Comparison of ENCODE assay signal across 9 mouse cellular contexts in genomic region chr10:77113489-77114240, GRCm38 (mm10). TPM values are rescaled to one million over a fixed set of nuclear protein-coding genes. Genes with fewer than 3 reads are reported as not detected.
DNase-seq lines count a peak whose midpoint lies in the region; ATAC-seq lines count a peak whose summit lies in the region.
"Had no signal": no experiment of that assay in that cellular context is flagged by ENCODE, and none has a peak within 500 bp of the region (broad histone marks: within the 10 kb centered on the region; RNA-seq: fewer than 3 reads in every experiment).

No protein-coding gene starts in this region.

- H3K4me1 ChIP-seq in heart, embryonic 10.5 days = peaks cover 91% of the 10 kb centered on the region
- H3K4me1 ChIP-seq in liver, embryonic 11.5 days (replicated peaks; ENCODE audit: control insufficient read depth, insufficient read depth, low read length) = peaks cover 28% of the 10 kb centered on the region
- peaks cover 49% of the 10 kb centered on the region for H3K4me1 ChIP-seq in stomach, embryonic 15.5 days
- H3K4me1 ChIP-seq in forebrain, embryonic 13.5 days = peaks cover 11% of the 10 kb centered on the region

- 55% methylated on average over 19 of the region's 19 CpGs for WGBS in heart, embryonic 10.5 days
- 61% methylated on average over 19 of the region's 19 CpGs for WGBS in liver, embryonic 11.5 days
- 43% methylated on average over 19 of the region's 19 CpGs for WGBS in stomach, embryonic 15.5 days
- WGBS in forebrain, embryonic 13.5 days = 71% methylated on average over 19 of the region's 19 CpGs

- H3K4me2 ChIP-seq in liver, embryonic 11.5 days = peak overlapping the region; percentile 36
- H3K4me2 ChIP-seq in stomach, embryonic 15.5 days = peak overlapping the region; percentile 44
- H3K4me2 ChIP-seq in forebrain, embryonic 13.5 days = no peak overlapping the region
- H3K4me2 ChIP-seq: embryonic facial prominence, embryonic 12.5 days had no signal

- DNase-seq in kidney, adult 9 months = peak; percentile 33
- no peak for DNase-seq in kidney, adult 18-20 months
- no peak for DNase-seq in heart, embryonic 10.5 days (ENCODE audit: low spot score)
- no peak for DNase-seq in liver, embryonic 11.5 days (ENCODE audit: low spot score)
- DNase-seq in yolk sac, embryonic 10.5 days (ENCODE audit: low spot score) = no peak

- no peaks in the 10 kb centered on the region for H3K27me3 ChIP-seq in heart, embryonic 10.5 days (ENCODE audit: insufficient read depth, poor library complexity, severe bottlenecking)
- H3K27me3 ChIP-seq in liver, embryonic 11.5 days (replicated peaks; ENCODE audit: control insufficient read depth, insufficient read depth, low read length) = no peaks in the 10 kb centered on the region
- no peaks in the 10 kb centered on the region for H3K27me3 ChIP-seq in stomach, embryonic 15.5 days (replicated peaks)
- H3K27me3 ChIP-seq in forebrain, embryonic 13.5 days = no peaks in the 10 kb centered on the region
- H3K27me3 ChIP-seq: embryonic facial prominence, embryonic 12.5 days had no signal

- H3K36me3 ChIP-seq in heart, embryonic 10.5 days = peaks cover 21% of the 10 kb centered on the region
- no peaks in the 10 kb centered on the region; the same call in 1 of the 2 replicates for H3K36me3 ChIP-seq in liver, embryonic 11.5 days (ENCODE audit: control insufficient read depth, insufficient read depth, low read length)
- H3K36me3 ChIP-seq in stomach, embryonic 15.5 days = no peaks in the 10 kb centered on the region
- H3K36me3 ChIP-seq in forebrain, embryonic 13.5 days (ENCODE audit: poor library complexity, severe bottlenecking) = no peaks in the 10 kb centered on the region
- H3K36me3 ChIP-seq: embryonic facial prominence, embryonic 12.5 days had no signal

- no peak for ATAC-seq in liver, embryonic 11.5 days (replicated peaks; ENCODE audit: low FRiP score)
- ATAC-seq in stomach, embryonic 15.5 days (ENCODE audit: insufficient read depth, low FRiP score, low read depth) = no peak
- ATAC-seq in inflammation-experienced regulatory T-cells, adult 6 months = no peak
- ATAC-seq in forebrain, embryonic 13.5 days = no peak

- H3K9me3 ChIP-seq in heart, embryonic 10.5 days = no peaks in the 10 kb centered on the region
- H3K9me3 ChIP-seq in liver, embryonic 11.5 days (ENCODE audit: control insufficient read depth, low read length) = no peaks in the 10 kb centered on the region
- no peaks in the 10 kb centered on the region for H3K9me3 ChIP-seq in stomach, embryonic 15.5 days
- H3K9me3 ChIP-seq in forebrain, embryonic 13.5 days (replicated peaks) = no peaks in the 10 kb centered on the region
- H3K9me3 ChIP-seq: embryonic facial prominence, embryonic 12.5 days had no signal

- H3K4me3 ChIP-seq in heart, embryonic 10.5 days = no peak overlapping the region
- H3K4me3 ChIP-seq in liver, embryonic 11.5 days (ENCODE audit: low read depth, low read length) = peak overlapping the region; percentile 3; the same call in 1 of the 2 replicates
- H3K4me3 ChIP-seq in stomach, embryonic 15.5 days (replicated peaks) = peak overlapping the region; percentile 12; the same call in 1 of the 2 replicates
- no peak overlapping the region for H3K4me3 ChIP-seq in forebrain, embryonic 13.5 days
- H3K4me3 ChIP-seq: embryonic facial prominence, embryonic 12.5 days had no signal

- 0 out of 2 replicates have a peak overlapping the region, but pooled peaks have one; percentile 13 for H3K9ac ChIP-seq in liver, embryonic 11.5 days (ENCODE audit: low read depth, low read length)
- no peak overlapping the region; the same call in 1 of the 2 replicates for H3K9ac ChIP-seq in stomach, embryonic 15.5 days
- H3K9ac ChIP-seq in forebrain, embryonic 13.5 days = no peak overlapping the region
- H3K9ac ChIP-seq: embryonic facial prominence, embryonic 12.5 days had no signal

- H3K27ac ChIP-seq in heart, embryonic 10.5 days = peak overlapping the region; percentile 52
- H3K27ac ChIP-seq in liver, embryonic 11.5 days (ENCODE audit: low read depth, low read length) = no peak overlapping the region
- H3K27ac ChIP-seq in stomach, embryonic 15.5 days = peak overlapping the region; percentile 63
- no peak overlapping the region for H3K27ac ChIP-seq in forebrain, embryonic 13.5 days
- H3K27ac ChIP-seq: embryonic facial prominence, embryonic 12.5 days had no signal

RNA-seq across cellular contexts. Expression of gene Col18a1, which starts 52.7 kb away (rescaled TPM):
- polyA plus RNA-seq in heart, embryonic 10.5 days (2016; fragmentation: Nextera tagmentation; extraction: Ambion mirVana) = 232 and 318 TPM in 2 replicates
- 55.3 and 60.2 TPM in 2 replicates for polyA plus RNA-seq in liver, embryonic 11.5 days (2014; fragmentation: Nextera tagmentation; extraction: Ambion mirVana)
- 70.3 and 79.2 TPM in 2 replicates for polyA plus RNA-seq in stomach, embryonic 15.5 days (2015; fragmentation: Nextera tagmentation; extraction: Ambion mirVana)
- polyA plus RNA-seq in inflammation-experienced regulatory T-cells, adult 6 months (2017; shearing (Covaris generic)) = under 1 TPM in 2 of 3 experiments, not detected in 1; 0.09 to 0.11 TPM
- 35.5 and 38.9 TPM in 2 replicates for polyA plus RNA-seq in forebrain, embryonic 13.5 days (2015; fragmentation: Nextera tagmentation; extraction: Ambion mirVana)

Comparison
In these comparisons a context has a peak if more than half of its experiments do, and no peak if none do; other contexts are left out.
1. H3K27ac ChIP-seq: peak in heart, embryonic 10.5 days (single experiment) and stomach, embryonic 15.5 days (single experiment); none in liver, embryonic 11.5 days (single experiment) and forebrain, embryonic 13.5 days (single experiment).
2. H3K4me3 ChIP-seq: peak in liver, embryonic 11.5 days (single experiment) and stomach, embryonic 15.5 days (single experiment); none in heart, embryonic 10.5 days (single experiment) and forebrain, embryonic 13.5 days (single experiment).
3. RNA of gene Col18a1, which starts 52.7 kb away (polyA plus RNA-seq): 232 to 318 TPM in heart, embryonic 10.5 days, 70.3 to 79.2 TPM in stomach, embryonic 15.5 days, 55.3 to 60.2 TPM in liver, embryonic 11.5 days and 35.5 to 38.9 TPM in forebrain, embryonic 13.5 days; 0.09 to 0.11 TPM in inflammation-experienced regulatory T-cells, adult 6 months; every median in the first group is over 10 times any median in the second.